Mouse (Mus musculus) MEL (cell line): ENCODE measurements around the gene Man2a1. TPM values are rescaled to one million over a fixed set of nuclear protein-coding genes. Genes with fewer than 3 reads are reported as not detected.

ENCODE experiments used
- DNase-seq: peaks from one replicate; pipeline ENCODE4 v3.0.0; 2011; ENCODE audit warnings: low read depth, low spot score
- H3K27ac ChIP-seq: 2 replicates; pipeline ENCODE4 v1.5.1; 2012; ENCODE audit warnings: low read depth, mild to moderate bottlenecking, control low read depth, low read length, moderate library complexity; ENCODE audit not compliant: control insufficient read depth
- H3K27me3 ChIP-seq, 2 experiments: fragments of 150-350 bp in 1 of 2; sonication (generic) in 1 of 2; 2 replicates each; pipeline ENCODE4 v1.6.1; 2012; ENCODE audit warnings: low read length in 2 of 2, mild to moderate bottlenecking in 2 of 2, improper control_type of control experiment in 1 of 2, moderate library complexity in 1 of 2; ENCODE audit not compliant: insufficient read depth in 2 of 2, control insufficient read depth in 1 of 2
- H3K36me3 ChIP-seq, 2 experiments: 2 replicates each; pipeline ENCODE4 v1.6.1; 2012 to 2014; ENCODE audit warnings: low read length in 2 of 2, improper control_type of control experiment in 1 of 2, inconsistent platforms in 1 of 2, mild to moderate bottlenecking in 1 of 2; ENCODE audit not compliant: insufficient read depth in 2 of 2, control insufficient read depth in 1 of 2
- H3K4me1 ChIP-seq, 2 experiments: fragments of 150-350 bp in 1 of 2; sonication (generic) in 1 of 2; 2 replicates each; pipeline ENCODE4 v1.6.1; 2012; ENCODE audit warnings: low read length in 2 of 2, improper control_type of control experiment in 1 of 2, mild to moderate bottlenecking in 1 of 2; ENCODE audit not compliant: insufficient read depth in 2 of 2, control insufficient read depth in 1 of 2
- H3K4me3 ChIP-seq, 2 experiments: fragments of 150-350 bp in 1 of 2; sonication (generic) in 1 of 2; 2 replicates each; pipeline ENCODE4 v1.5.1; 2012; ENCODE audit warnings: low read depth in 2 of 2, low read length in 2 of 2, mild to moderate bottlenecking in 2 of 2, moderate library complexity in 2 of 2, control low read depth in 1 of 2, improper control_type of control experiment in 1 of 2; ENCODE audit not compliant: control insufficient read depth in 1 of 2, insufficient read depth in 1 of 2
- H3K79me2 ChIP-seq: 2 replicates; pipeline ENCODE4 v1.6.1; 2012; ENCODE audit warnings: mild to moderate bottlenecking, low read length, moderate library complexity; ENCODE audit not compliant: control insufficient read depth, poor library complexity, insufficient read depth
- H3K9ac ChIP-seq: 2 replicates; pipeline ENCODE4 v1.6.1; 2012; ENCODE audit warnings: low read depth, mild to moderate bottlenecking, control low read depth, low read length, moderate library complexity; ENCODE audit not compliant: control insufficient read depth, poor library complexity, severe bottlenecking
- H3K9me3 ChIP-seq: fragments of 150-350 bp; sonication (generic); replicated peaks from 2 replicates; pipeline ENCODE4 v1.6.1; 2012; ENCODE audit warnings: mild to moderate bottlenecking, low read length, improper control_type of control experiment, moderate library complexity; ENCODE audit not compliant: insufficient read depth
- BHLHE40 ChIP-seq: IDR thresholded peaks from 2 replicates; pipeline ENCODE4 v1.6.1; 2012; ENCODE audit warnings: low read depth, mild to moderate bottlenecking, inconsistent platforms, low read length, improper control_type of control experiment, borderline replicate concordance
- CHD1 ChIP-seq: IDR thresholded peaks from 2 replicates; pipeline ENCODE4 v1.6.1; 2012; ENCODE audit warnings: low read depth, mild to moderate bottlenecking, inconsistent platforms, low read length, improper control_type of control experiment
- CTCF ChIP-seq, 3 experiments: IDR thresholded peaks in 2 of 3; conservative IDR thresholded peaks in 1 of 3; 2 replicates each; pipeline ENCODE4 v1.5.1; 2011 to 2012; ENCODE audit warnings: low read length in 3 of 3, low read depth in 2 of 3, mild to moderate bottlenecking in 2 of 3, improper control_type of control experiment in 1 of 3, inconsistent platforms in 1 of 3, mixed read lengths in 1 of 3, moderate library complexity in 1 of 3; ENCODE audit not compliant: control insufficient read depth in 1 of 3, insufficient read depth in 1 of 3, poor library complexity in 1 of 3, severe bottlenecking in 1 of 3
- ETS1 ChIP-seq: IDR thresholded peaks from 2 replicates; pipeline ENCODE4 v1.6.1; 2012; ENCODE audit warnings: low read depth, mild to moderate bottlenecking, inconsistent platforms, low read length, improper control_type of control experiment, moderate library complexity
- GABPA ChIP-seq: IDR thresholded peaks from 2 replicates; pipeline ENCODE4 v1.6.1; 2012; ENCODE audit warnings: low read depth, mild to moderate bottlenecking, inconsistent platforms, low read length, improper control_type of control experiment, moderate library complexity
- MAFK ChIP-seq: IDR thresholded peaks from 2 replicates; pipeline ENCODE4 v1.6.1; 2011; ENCODE audit warnings: low read depth, mild to moderate bottlenecking, low read length, improper control_type of control experiment, borderline replicate concordance
- MAZ ChIP-seq: IDR thresholded peaks from 2 replicates; pipeline ENCODE4 v1.6.1; 2012; ENCODE audit warnings: low read depth, mild to moderate bottlenecking, inconsistent platforms, low read length, improper control_type of control experiment
- MEF2A ChIP-seq: IDR thresholded peaks from 2 replicates; pipeline ENCODE4 v1.6.1; 2014; ENCODE audit warnings: low read depth, mild to moderate bottlenecking, inconsistent platforms, low read length, improper control_type of control experiment; ENCODE audit not compliant: poor library complexity, insufficient replicate concordance, severe bottlenecking; ENCODE audit errors: extremely low read depth
- MXI1 ChIP-seq: IDR thresholded peaks from 2 replicates; pipeline ENCODE4 v1.6.1; 2011; ENCODE audit warnings: mild to moderate bottlenecking, low read depth, low read length, improper control_type of control experiment
- MYC ChIP-seq: IDR thresholded peaks from 2 replicates; pipeline ENCODE4 v1.6.1; 2011; ENCODE audit warnings: low read depth, mild to moderate bottlenecking, low read length, improper control_type of control experiment, moderate library complexity
- POLR2A ChIP-seq, 2 experiments: IDR thresholded peaks; 2 replicates each; pipeline ENCODE4 v1.6.1; 2011 to 2012; ENCODE audit warnings: low read length in 2 of 2, mild to moderate bottlenecking in 2 of 2, control low read depth in 1 of 2, improper control_type of control experiment in 1 of 2, low read depth in 1 of 2, moderate library complexity in 1 of 2; ENCODE audit not compliant: control insufficient read depth in 1 of 2, insufficient read depth in 1 of 2, poor library complexity in 1 of 2
- RCOR1 ChIP-seq: IDR thresholded peaks from 2 replicates; pipeline ENCODE4 v1.6.1; 2012; ENCODE audit warnings: low read depth, mild to moderate bottlenecking, inconsistent platforms, low read length, improper control_type of control experiment
- SIN3A ChIP-seq: IDR thresholded peaks from 2 replicates; pipeline ENCODE4 v1.6.1; 2012; ENCODE audit warnings: low read length, improper control_type of control experiment, inconsistent platforms
- USF1 ChIP-seq: IDR thresholded peaks from 2 replicates; pipeline ENCODE4 v1.6.1; 2014; ENCODE audit warnings: low read depth, mild to moderate bottlenecking, inconsistent platforms, low read length, improper control_type of control experiment, moderate library complexity
- ZMIZ1 ChIP-seq: IDR thresholded peaks from 2 replicates; pipeline ENCODE4 v1.6.1; 2012; ENCODE audit warnings: low read depth, mild to moderate bottlenecking, inconsistent platforms, low read length, improper control_type of control experiment, moderate library complexity
- polyA plus RNA-seq, 2 experiments: library from polyadenylated mRNA; stranded (reverse) in 1 of 2; unstranded in 1 of 2; fragments of >175 nt in 1 of 2; fragments of >200 nt in 1 of 2; gene quantifications; 2 replicates each; pipeline versions ENCODE4 v1.2.1 to v1.2.4; 2012; ENCODE audit warnings: low replicate concordance in 2 of 2, low read depth in 1 of 2; ENCODE audit not compliant: insufficient read length in 2 of 2, insufficient read depth in 1 of 2, missing spikeins in 1 of 2
- total RNA-seq: library from RNA; depleted of rRNA; stranded (reverse); fragments of 300-350 nt; gene quantifications from 2 replicates; pipeline ENCODE4 v1.2.3, GENCODE M21; 2012

The Man2a1 gene
- total and polyA plus RNA-seq, 3 experiments = 8.7 to 27.5 (median 9.1) TPM

GRCm38 (mm10) chr17:64753507-64753906 is 153.0 kb downstream of the Man2a1 start:
- Histone ChIP-seq H3K79me2 (no peaks in the 10 kb centered on the region), H3K9ac (no peak overlapping the region)

GRCm38 (mm10) chr17:64754142-64754863 is 153.8 kb downstream of the Man2a1 start:
- TF ChIP-seq SIN3A (no peak), USF1 (0 out of 2 replicates have a peak, but pooled peaks have one; percentile 48), MXI1 (no peak), MAFK (no peak), BHLHE40 (no peak)
- Histone ChIP-seq H3K9ac (no peak overlapping the region), H3K9me3 (no peaks in the 10 kb centered on the region), H3K27me3 (no peaks in the 10 kb centered on the region; a peak in 1 of 4 replicates), H3K36me3 (peaks cover 0 to 12% of the 10 kb centered on the region in 2 experiments), H3K79me2 (no peaks in the 10 kb centered on the region), H3K4me3 (no peak overlapping the region), H3K27ac (peak overlapping the region; percentile 42; the same call in 1 of the 2 replicates), H3K4me1 (peaks cover 0 to 5% of the 10 kb centered on the region in 2 experiments; a peak in 2 of 4 replicates)
- DNase-seq = peak; percentile 41

More at GRCm38 (mm10) chr17:64753507-64753906, 153.0 kb downstream of the Man2a1 start:
- no peaks in the 10 kb centered on the region for H3K9me3 ChIP-seq
- no peak for TF ChIP-seq USF1
- no peak for TF ChIP-seq CHD1
- TF ChIP-seq MAZ = no peak
- no peak for TF ChIP-seq POLR2A (IDR thresholded peaks at IDR 0.05; ENCODE audit: control insufficient read depth in 1 of 2, insufficient read depth in 1 of 2, low read depth in 1 of 2, low read length in 2 of 2, poor library complexity in 1 of 2)
- no peak for TF ChIP-seq RCOR1
- TF ChIP-seq MYC = no peak
- no peak for TF ChIP-seq ETS1
- TF ChIP-seq CTCF (IDR thresholded peaks at IDR 0.05 in 2 of 3, conservative IDR thresholded peaks at IDR 0.05 in 1 of 3; ENCODE audit: control insufficient read depth in 1 of 3, insufficient read depth in 1 of 3, low read depth in 2 of 3, low read length in 3 of 3, poor library complexity in 1 of 3, severe bottlenecking in 1 of 3) = no peak
- no peak for TF ChIP-seq MEF2A
- no peak for TF ChIP-seq ZMIZ1
- no peak for TF ChIP-seq GABPA
- TF ChIP-seq, all 39 proteins: peak for 0
- Histone ChIP-seq H3K4me1 (peaks cover 0 to 5% of the 10 kb centered on the region in 2 experiments; a peak in 2 of 4 replicates), H3K4me3 (no peak overlapping the region), H3K27ac (no peak overlapping the region), H3K36me3 (peaks cover 0 to 12% of the 10 kb centered on the region in 2 experiments), H3K27me3 (no peaks in the 10 kb centered on the region; a peak in 1 of 4 replicates)
- no peak for DNase-seq
